Mouse (Mus musculus) splenic B cell, adult 2 months (primary cell): Measurements from ENCODE around the gene Cd80.
"Not testable (repeated sequence)": the region's sequence is repeated elsewhere in the genome, so short reads cannot be mapped to it uniquely, and the experiment has no call there.

ENCODE experiments used
- DNase-seq: peaks from one replicate; pipeline ENCODE4 v3.0.0-alpha.2; 2011; ENCODE audit warnings: low read depth, low spot score
- H3K27me3 ChIP-seq: 2 replicates; pipeline ENCODE4 v1.6.1; 2012; ENCODE audit warnings: mild to moderate bottlenecking, low read length, moderate library complexity, mixed read lengths; ENCODE audit not compliant: control insufficient read depth, poor library complexity, insufficient read depth, severe bottlenecking
- H3K36me3 ChIP-seq: 2 replicates; pipeline ENCODE4 v1.6.1; 2012; ENCODE audit warnings: mild to moderate bottlenecking, low read length, moderate library complexity, mixed read lengths; ENCODE audit not compliant: control insufficient read depth, poor library complexity, insufficient read depth, severe bottlenecking

The Cd80 gene

DNA sequence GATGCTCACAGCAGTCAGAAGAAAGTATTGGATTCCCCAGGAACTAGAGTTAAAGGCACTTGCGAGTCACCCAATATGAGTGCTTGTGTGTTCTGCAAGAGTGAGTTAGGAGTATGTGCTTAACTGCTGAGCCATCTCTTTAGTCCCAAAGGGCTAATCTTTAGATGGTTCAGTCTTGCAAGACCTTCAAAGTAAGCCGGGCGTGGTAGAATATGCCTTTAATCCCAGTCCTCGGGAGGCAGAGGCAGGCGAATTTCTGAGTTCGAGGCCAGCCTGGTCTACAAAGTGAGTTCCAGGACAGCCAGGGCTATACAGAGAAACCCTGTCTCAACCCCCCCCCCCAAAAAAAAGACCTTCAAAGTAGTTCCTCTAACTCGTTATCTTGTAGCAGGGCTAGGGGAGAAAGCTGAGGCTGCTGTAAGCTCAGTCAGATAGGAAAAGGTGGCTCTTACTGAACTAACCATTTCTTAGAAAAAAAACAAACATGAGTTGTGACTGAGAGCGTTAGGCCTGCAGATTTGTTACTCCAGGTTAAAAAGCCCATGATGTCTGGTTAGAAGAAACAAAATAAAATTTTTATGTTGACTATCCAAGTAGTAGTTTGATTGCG is 19.4 kb downstream of the Cd80 start:
- Histone ChIP-seq H3K27me3 (no peaks in the 10 kb centered on the region), H3K36me3 (no peaks in the 10 kb centered on the region)
- DNase-seq, result no peak

DNA sequence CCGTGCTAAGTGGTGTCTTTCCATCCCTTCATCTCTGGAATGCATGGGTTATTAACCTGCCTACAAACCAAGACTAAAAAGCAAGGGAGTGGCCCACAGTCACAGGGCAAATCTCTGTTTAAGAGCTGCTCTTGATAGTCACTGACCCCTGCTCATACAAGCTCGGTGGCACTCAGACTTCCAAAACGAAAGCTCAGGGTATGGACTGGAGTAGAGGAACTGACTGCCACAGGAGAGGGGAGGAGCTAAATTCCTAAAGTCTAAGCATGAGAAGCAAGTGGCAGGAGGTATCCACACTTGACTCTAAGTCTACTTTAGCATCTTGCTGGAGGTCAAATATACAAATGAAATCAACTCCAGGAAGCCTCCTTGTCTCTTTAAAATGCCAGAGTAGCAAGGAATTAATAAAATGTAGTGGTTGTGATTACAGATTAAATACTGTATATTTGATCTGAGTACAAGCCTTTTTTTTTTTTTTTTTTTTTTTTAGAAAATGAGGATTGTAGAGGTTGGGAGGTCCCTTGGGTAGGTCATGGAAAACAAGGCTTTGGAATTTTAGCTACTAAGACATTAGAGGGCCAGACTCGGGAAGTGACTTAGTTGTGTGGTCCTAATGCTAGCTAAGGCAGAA is 20.4 kb downstream of the Cd80 start:
- Histone ChIP-seq H3K36me3 (no peaks in the 10 kb centered on the region), H3K27me3 (no peaks in the 10 kb centered on the region)
- no peak for DNase-seq

DNA sequence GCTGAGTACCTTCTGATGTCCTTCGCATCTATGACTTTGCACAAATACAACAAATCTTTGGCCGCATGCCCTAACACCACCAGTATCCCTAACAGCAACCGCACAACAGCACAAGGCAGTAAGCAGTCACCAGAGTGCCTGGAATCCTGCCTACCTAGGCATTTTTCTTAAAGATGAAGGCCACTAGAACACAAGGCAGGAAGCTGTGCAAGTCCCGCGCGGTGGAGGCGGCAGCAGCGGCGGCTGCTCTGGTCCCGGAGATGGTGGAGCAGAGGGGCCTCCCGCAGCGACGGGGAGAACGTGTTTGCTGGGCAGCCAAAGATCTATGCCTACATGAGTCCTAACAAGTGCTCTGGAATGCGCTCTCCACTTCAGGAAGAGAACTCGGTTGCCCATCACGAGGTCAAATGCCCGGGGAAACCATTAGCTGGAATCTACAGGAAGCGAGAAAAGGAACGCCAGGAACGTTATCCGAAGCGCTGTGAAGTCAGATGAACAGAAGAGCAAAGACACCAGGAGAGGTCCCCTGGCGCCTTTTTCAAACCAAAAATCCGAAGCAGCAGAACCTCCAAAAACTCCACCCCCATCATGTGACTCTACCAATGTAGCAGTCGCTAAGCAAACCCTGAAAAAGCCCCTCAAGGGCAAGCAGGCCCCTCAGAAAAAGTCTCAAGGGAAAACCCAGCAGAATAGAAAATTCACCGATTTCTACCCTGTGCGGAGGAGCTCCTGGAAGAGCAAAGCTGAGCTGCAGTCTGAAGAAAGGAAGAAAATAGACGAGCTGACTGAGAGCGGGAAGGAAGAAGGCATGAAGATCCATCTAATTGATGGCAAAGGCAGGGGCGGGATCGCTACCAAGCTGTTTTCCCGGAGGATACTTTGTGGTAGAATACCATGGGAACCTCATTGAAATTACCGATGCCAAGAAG is 21.2 kb downstream of the Cd80 start:
- peak; percentile 59 for DNase-seq
- Histone ChIP-seq H3K36me3 (no peaks in the 10 kb centered on the region), H3K27me3 (no peaks in the 10 kb centered on the region)

DNA sequence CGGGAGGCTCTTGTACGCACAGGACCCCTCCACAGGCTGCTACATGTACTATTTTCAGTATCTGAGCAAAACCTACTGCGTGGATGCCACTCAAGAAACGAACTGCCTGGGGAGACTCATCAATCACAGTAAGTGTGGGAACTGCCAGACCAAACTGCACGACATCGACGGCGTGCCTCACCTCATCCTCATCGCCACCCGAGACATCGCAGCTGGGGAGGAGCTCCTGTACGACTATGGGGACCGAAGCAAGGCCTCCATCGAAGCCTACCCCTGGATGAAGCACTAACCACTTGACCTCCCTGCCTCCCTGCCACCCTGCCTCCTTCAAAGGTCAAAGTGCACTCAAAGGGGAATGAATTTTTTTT is 21.9 kb downstream of the Cd80 start:
- H3K36me3 ChIP-seq, H3K27me3 ChIP-seq, DNase-seq: not testable (repeated sequence)

DNA sequence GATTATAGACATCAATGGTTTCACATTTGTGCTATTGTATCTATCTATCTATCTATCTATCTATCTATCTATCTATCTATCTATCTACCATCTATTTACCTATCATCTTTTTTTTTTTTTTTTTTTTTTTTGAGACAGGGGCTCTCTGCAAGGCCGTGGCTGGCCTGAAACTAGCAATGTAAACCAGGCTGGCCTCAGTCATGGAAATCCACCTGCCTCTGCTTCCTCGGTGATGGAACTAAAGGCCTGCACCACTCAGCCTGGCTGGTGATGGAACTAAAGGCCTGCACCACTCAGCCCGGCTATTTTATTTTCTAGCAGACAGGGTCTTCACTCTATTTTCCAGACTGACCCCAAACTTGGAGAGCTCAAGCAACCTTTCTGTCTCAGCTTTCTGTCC is 22.9 kb downstream of the Cd80 start:
- no peaks in the 10 kb centered on the region for H3K36me3 ChIP-seq
- H3K27me3 ChIP-seq, result no peaks in the 10 kb centered on the region
- DNase-seq, result no peak

DNA sequence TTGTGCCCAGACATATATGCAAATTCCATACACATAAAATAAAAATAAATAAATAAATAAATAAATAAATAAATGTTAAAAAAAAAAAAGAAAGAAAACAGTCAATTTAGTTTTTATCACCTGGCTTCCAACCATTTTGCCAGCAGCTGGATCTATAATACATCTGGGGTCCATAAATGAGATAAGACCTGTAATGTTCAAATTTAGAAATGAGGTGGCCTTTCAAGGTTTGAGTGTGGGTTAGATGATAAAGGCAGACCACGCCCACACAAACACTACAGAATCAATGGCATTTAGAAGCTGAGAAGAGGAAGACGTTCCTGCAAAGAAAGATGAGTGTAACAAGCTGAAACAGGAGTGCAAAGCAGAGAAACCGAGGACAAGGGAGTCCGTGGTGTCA is 26.0 kb downstream of the Cd80 start:
- H3K27me3 ChIP-seq, result no peaks in the 10 kb centered on the region
- no peaks in the 10 kb centered on the region for H3K36me3 ChIP-seq
- no peak for DNase-seq

DNA sequence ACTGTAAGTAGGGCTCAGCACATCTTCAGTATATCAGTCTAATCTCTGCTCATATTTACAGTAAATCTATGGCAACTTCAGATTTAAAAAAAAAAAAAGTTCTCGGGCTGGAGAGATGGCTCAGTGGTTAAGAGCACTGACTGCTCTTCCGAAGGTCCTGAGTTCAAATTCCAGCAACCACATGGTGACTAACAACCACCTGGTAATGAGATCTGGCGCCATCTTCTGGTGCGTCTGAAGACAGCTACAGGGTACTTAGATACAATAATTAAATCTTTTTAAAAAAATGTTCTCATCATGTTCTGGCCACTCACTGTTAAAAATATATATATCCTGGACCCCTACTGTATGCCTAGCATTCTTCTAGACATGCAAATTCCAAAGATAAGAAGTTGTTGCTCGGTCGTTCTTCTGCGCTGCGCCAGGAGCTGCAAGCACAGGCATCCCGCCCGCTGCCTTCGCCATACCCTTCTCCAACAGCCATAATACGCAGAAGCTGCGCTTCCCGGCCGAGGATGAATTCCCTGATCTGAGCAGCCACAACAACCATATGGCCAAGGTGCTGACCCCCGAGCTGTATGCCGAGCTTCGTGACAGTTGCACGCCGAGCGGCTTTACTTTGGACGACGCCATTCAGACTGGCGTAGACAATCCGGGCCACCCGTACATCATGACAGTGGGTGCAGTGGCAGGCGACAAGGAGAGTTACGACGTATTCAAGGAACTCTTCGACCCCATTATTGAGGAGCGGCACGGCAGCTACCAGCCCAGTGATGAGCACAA is 27.6 kb downstream of the Cd80 start:
- Histone ChIP-seq H3K36me3 (no peaks in the 10 kb centered on the region), H3K27me3 (no peaks in the 10 kb centered on the region)
- DNase-seq, result peak; percentile 81

DNA sequence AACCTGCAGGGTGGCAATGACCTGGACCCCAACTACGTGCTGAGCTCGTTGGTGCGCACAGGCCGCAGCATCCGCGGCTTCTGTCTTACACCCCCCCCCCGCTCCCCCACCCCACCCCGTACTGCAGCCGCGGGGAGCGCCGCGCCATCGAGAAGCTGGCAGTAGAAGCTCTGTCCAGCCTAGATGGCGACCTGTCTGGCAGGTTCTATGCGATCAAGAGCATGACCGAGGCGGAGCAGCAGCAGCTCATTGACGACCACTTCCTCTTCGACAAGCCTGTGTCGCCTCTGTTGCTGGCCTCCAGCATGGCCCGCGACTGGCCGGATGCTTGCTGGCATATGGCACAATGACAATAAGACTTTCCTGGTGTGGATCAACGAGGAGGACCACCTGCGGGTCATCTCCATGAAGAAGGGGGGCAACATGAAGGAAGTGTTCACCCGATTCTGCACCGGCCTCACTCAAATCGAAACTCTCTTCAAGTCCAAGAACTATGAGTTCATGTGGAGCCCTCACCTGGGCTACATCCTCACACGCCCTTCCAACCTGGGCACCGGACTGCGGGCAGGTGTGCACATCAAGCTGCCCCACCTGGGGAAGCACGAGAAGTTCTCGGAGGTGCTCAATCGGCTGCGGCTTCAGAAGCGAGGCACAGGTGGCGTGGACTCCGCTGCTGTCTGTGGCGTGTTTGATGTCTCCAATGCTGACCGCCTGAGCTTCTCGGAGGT is 28.4 kb downstream of the Cd80 start:
- no peaks in the 10 kb centered on the region for H3K36me3 ChIP-seq
- peak; percentile 42 for DNase-seq
- no peaks in the 10 kb centered on the region for H3K27me3 ChIP-seq

DNA sequence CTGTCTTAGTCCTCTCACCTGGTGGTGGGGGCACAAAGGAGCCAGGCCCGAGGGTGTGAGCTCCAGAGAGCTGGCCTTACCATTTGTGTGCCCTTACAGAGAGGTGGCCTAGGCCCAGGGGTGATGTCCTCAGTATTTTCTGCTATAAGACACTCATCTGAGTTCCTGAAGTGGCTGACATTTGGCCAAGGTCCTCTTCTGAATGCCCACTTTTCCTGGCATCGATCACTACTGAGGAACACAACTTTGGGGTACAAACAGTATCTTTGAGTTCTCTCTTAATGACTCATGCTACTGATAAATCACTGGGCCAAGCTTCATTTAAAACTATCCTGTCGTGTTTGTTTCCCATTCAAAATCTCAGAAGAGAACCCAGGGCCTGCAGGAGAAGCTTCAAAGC is 37.2 kb downstream of the Cd80 start:
- peaks cover 2% of the 10 kb centered on the region; the same call in 1 of the 2 replicates for H3K36me3 ChIP-seq
- no peaks in the 10 kb centered on the region; the same call in 1 of the 2 replicates for H3K27me3 ChIP-seq
- no peak for DNase-seq

DNA sequence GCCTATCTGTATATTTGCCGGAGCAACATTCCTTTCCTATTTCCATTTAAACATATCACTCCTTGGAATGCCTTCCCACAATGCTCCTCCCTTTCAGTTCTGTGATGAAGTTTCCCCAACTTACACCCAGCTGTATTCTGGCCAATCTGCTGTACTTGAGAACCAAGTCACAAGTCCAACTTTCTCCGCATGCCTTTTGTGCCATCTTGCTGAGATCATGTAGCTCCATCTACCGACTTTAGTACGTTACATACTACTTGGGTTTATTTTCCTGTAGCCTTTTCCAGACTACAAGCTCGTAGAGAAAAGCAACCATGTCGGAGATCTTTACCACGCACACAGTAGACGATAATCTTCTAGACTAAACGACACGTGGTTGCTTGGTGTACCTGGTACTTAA is 38.5 kb downstream of the Cd80 start:
- Histone ChIP-seq H3K27me3 (no peaks in the 10 kb centered on the region; the same call in 1 of the 2 replicates), H3K36me3 (peaks cover 4% of the 10 kb centered on the region; the same call in 1 of the 2 replicates)
- no peak for DNase-seq

DNA sequence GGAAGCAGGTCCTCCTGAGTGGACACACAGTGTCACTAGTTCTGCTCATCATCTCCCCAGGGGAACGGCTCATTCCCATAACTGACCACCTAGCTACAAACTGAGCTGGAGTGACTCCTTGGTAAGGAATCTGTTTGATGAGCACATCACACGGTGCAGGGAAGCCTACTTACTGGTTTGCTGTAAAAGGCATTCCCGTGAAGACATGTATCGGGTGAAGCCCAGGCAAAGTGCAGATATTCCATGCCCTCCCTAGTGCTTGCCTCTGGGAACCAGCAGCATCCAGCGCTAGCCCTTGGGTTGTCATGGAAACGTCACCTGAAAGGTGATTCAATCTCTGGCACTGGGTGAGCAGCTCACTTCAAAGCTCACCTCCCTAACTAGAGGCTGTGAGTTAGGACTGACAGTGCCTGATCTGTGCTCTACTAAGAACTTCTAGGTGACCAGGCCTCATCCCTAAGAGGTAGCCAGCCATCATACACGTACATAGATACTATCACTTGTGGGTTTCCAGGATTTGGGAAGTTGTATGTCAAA is 41.3 kb downstream of the Cd80 start:
- no peaks in the 10 kb centered on the region for H3K27me3 ChIP-seq
- peaks cover 6% of the 10 kb centered on the region for H3K36me3 ChIP-seq
- no peak for DNase-seq

DNA sequence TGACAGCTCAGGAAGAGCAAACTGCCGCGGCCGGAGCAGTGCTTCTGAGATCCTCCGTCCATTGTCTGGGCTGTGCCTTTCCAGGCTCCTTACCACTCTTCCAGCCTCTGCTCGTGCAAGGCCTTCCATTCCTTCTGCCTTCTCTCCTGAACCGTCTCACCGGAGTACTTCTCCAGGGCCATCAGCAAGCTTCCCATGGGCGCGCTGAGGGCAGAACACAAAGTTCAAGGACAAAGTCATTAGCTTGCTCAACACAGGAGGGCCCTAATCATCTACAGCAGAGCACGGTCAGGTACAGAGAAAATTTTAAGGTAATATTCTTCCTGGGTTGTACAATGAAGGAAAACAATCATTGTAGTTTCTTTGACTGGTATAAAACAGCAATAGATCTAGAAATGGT is 47.1 kb downstream of the Cd80 start:
- Histone ChIP-seq H3K36me3 (peaks cover 14% of the 10 kb centered on the region), H3K27me3 (no peaks in the 10 kb centered on the region)
- DNase-seq, result no peak

DNA sequence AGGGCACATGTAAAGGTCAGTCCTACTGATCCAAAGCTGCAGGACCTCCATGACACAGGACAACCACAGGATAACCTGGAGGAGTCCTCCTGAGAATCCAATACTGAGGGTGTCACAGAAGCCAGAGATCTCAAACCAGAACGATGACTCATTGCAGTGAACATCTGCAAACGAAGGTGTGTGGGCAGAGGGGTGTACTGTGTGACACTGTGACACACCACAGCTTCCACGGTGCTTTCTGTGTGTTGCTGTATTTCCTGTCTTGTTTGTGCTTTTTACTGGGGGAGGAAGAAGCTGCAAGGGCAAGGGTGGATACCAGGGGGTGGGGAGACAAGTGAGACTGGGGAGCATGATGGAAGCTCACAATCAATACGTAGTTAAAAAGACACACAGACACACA is 48.2 kb downstream of the Cd80 start:
- no peak for DNase-seq
- peaks cover 10% of the 10 kb centered on the region for H3K36me3 ChIP-seq
- H3K27me3 ChIP-seq, result no peaks in the 10 kb centered on the region
